Mouse (Mus musculus) heart, postnatal 10 days (tissue): ENCODE results near the gene Vmn1r149. TPM values are rescaled to one million over a fixed set of nuclear protein-coding genes. Genes with fewer than 3 reads are reported as not detected.
"Not testable (repeated sequence)": the region's sequence is repeated elsewhere in the genome, so short reads cannot be mapped to it uniquely, and the experiment has no call there.

ENCODE experiments used
- DNase-seq, 2 experiments: peaks; one replicate each; pipeline ENCODE4 v3.0.0; 2021
- intact Hi-C: fragments of 180-260 bp; cut with DNase I; formaldehyde crosslinking; loops from one replicate; pipeline ENCODE4 v1.15.1; 2025
- total RNA-seq, 2 experiments: library from RNA; stranded (reverse); gene quantifications; 2 replicates each; pipeline ENCODE4 v1.2.3; 2021

Gene Vmn1r149
- total RNA-seq: not detected

- intact Hi-C loops, DNase-seq: not testable (repeated sequence)
These were observed at the start of gene Vmn1r149 for GRCm38 (mm10) chr7:22438129-22438528. TSS of gene Vmn1r149 (minus strand) at chr7:22438229.

GRCm38 (mm10) chr7:22463975-22464374 lies 25.9 kb upstream of the Vmn1r149 start, which contains the start of gene Gm10665:
TSS of gene Gm10665 (minus strand) at chr7:22464075.
- DNase-seq, intact Hi-C loops: not testable (repeated sequence)

- DNase-seq, intact Hi-C loops: not testable (repeated sequence)
These were observed 24.7 kb downstream of the Vmn1r149 start, which contains the start of gene Vmn1r148 for GRCm38 (mm10) chr7:22413283-22413682. TSS of gene Vmn1r148 (plus strand) at chr7:22413583.

Other genes with a start within 250 kb of the Vmn1r149 start
- not detected for gene Vmn1r143, start 248.9 kb downstream of the Vmn1r149 start, total RNA-seq
- gene Gm8653, start 237.0 kb downstream of the Vmn1r149 start, total RNA-seq: not detected
- not detected for gene Gm8453, start 208.7 kb downstream of the Vmn1r149 start, total RNA-seq
- not detected for gene Gm4187, start 108.5 kb downstream of the Vmn1r149 start, total RNA-seq
- not detected for gene Gm8660, start 67.2 kb downstream of the Vmn1r149 start, total RNA-seq
- not detected for gene Vmn1r148, start 24.6 kb downstream of the Vmn1r149 start, total RNA-seq
- gene Gm10665, start 25.8 kb upstream of the Vmn1r149 start, total RNA-seq: not detected
- gene Vmn1r151, start 61.4 kb upstream of the Vmn1r149 start, total RNA-seq: not detected
- gene Vmn1r152, start 84.7 kb upstream of the Vmn1r149 start, total RNA-seq: not detected
- not detected for gene Gm8677, start 96.7 kb upstream of the Vmn1r149 start, total RNA-seq
- not detected for gene Gm4201, start 127.1 kb upstream of the Vmn1r149 start, total RNA-seq
- not detected for gene Gm4565, start 149.9 kb upstream of the Vmn1r149 start, total RNA-seq
- not detected for gene Vmn1r155, start 219.8 kb upstream of the Vmn1r149 start, total RNA-seq